Mouse (Mus musculus) gastrocnemius, postnatal 10 days (tissue): ENCODE results near the gene Bsn. TPM values are rescaled to one million over a fixed set of nuclear protein-coding genes. Genes with fewer than 3 reads are reported as not detected.

Experiments used
- DNase-seq: peaks from one replicate; pipeline ENCODE4 v3.0.0; 2021; ENCODE audit warnings: mixed read lengths
- total RNA-seq, 2 experiments: library from RNA; stranded (reverse); gene quantifications; 2 replicates each; pipeline ENCODE4 v1.2.3; 2021

Gene Bsn
- total RNA-seq, 2 experiments from 2014 or later = 0.47 to 0.54 TPM

GRCm38 (mm10) chr9:108121170-108121969 is 68.8 kb downstream of the Bsn start:
- DNase-seq = peak; percentile 57

GRCm38 (mm10) chr9:108120671-108121070 is 69.5 kb downstream of the Bsn start:
- no peak for DNase-seq

- DNase-seq = no peak
Measured at GRCm38 (mm10) chr9:108119891-108120411, 70.2 kb downstream of the Bsn start.

- DNase-seq = no peak
Measured at GRCm38 (mm10) chr9:108117143-108117542, 73.0 kb downstream of the Bsn start.

- no peak for DNase-seq
Measured at GRCm38 (mm10) chr9:108115290-108116077, 74.7 kb downstream of the Bsn start.

- DNase-seq = peak; percentile 59
Measured at GRCm38 (mm10) chr9:108112719-108113340, 77.4 kb downstream of the Bsn start.

GRCm38 (mm10) chr9:108111593-108112121 is 78.5 kb downstream of the Bsn start:
- DNase-seq = no peak

GRCm38 (mm10) chr9:108111101-108111592 is 79.0 kb downstream of the Bsn start:
- peak; percentile 32 for DNase-seq

- no peak for DNase-seq
Measured at GRCm38 (mm10) chr9:108110160-108110559, 80.0 kb downstream of the Bsn start.

GRCm38 (mm10) chr9:108107867-108108266 is 82.3 kb downstream of the Bsn start:
- DNase-seq = no peak

GRCm38 (mm10) chr9:108106090-108106489 is 84.1 kb downstream of the Bsn start:
- DNase-seq = no peak

GRCm38 (mm10) chr9:108105549-108105863 is 84.7 kb downstream of the Bsn start:
- no peak for DNase-seq

GRCm38 (mm10) chr9:108104766-108105548 is 85.2 kb downstream of the Bsn start:
- no peak for DNase-seq

- no peak for DNase-seq
Measured at GRCm38 (mm10) chr9:108099619-108100018, 90.6 kb downstream of the Bsn start.

- DNase-seq = no peak
Measured at GRCm38 (mm10) chr9:108095949-108096712, 94.1 kb downstream of the Bsn start.

- peak; percentile 66 for DNase-seq
Measured at GRCm38 (mm10) chr9:108095518-108095917, 94.7 kb downstream of the Bsn start.

- DNase-seq = no peak
Measured at GRCm38 (mm10) chr9:108094998-108095411, 95.2 kb downstream of the Bsn start.

- DNase-seq = peak; percentile 96
Measured at GRCm38 (mm10) chr9:108094184-108094941, 95.8 kb downstream of the Bsn start, which contains the start of gene Apeh. TSS of gene Apeh (minus strand) at chr9:108094606.

GRCm38 (mm10) chr9:108093586-108093985 is 96.6 kb downstream of the Bsn start:
- no peak for DNase-seq

- no peak for DNase-seq
Measured at GRCm38 (mm10) chr9:108090611-108091120, 99.5 kb downstream of the Bsn start.
